Mouse (Mus musculus): ENCODE measurements around the gene Bicc1. TPM values are rescaled to one million over a fixed set of nuclear protein-coding genes. Genes with fewer than 3 reads are reported as not detected.
"Not testable (repeated sequence)": the region's sequence is repeated elsewhere in the genome, so short reads cannot be mapped to it uniquely, and the experiment has no call there.

Gene Bicc1
- total RNA-seq, 2 experiments from 2014 or later, result 4.4 to 5.2 TPM

DNA sequence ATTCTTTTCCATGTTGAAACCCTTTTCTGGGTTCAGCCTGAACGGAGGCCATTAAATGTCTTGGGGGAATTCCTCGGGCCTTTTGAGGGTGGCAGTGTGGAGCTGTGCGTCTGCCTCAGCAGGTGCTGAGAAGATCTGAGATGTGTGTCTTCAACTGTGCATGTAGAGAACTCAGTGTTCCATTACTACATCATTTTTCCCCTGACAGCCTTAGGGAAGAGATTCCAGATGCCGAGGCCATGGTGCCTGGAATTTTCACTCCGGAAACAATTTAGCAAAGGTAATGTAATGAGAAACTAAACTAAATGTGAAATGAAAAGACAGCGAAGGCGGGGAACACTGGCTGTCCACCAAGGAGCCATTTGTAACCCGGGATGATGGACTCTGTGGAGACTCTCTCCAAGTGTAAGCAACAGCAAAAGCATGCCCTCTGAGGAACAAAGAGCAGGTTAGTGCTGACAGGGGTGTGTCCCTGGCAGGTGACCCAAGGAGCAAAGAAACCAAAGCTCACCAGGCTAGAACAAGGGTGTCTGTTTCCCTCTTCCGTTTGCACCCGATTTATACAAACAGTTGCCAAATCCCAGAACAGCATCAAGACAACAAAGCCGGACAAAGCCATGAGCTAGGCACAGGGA lies 176.3 kb downstream of the Bicc1 start:
- H3K4me3 ChIP-seq, result no peak overlapping the region
- no peak for DNase-seq (ENCODE audit: low spot score in 2 of 2)
- no peak overlapping the region for H3K27ac ChIP-seq
- TF ChIP-seq CTCF (conservative IDR thresholded peaks at IDR 0.05), result no peak

DNA sequence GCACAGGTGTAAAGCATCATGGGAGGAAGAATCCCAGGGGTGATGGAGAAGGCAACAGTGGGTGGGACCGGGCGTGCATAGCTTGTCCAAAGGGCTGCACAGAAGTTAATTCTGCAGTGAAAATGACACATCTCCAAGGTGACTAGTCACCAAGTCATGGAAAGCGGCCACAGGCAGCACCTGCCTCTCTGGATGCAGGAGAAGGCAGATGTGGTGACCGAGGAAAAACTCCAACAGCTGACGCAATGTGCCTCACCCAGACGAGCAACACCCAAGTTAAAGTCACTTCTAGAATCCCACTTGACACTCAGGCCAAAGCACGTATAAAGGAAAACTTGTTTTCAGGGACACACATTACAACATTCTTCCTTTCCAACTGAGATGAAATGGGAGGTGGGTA lies 177.3 kb downstream of the Bicc1 start:
- no peak for DNase-seq (ENCODE audit: low spot score in 2 of 2)
- no peak for TF ChIP-seq CTCF (conservative IDR thresholded peaks at IDR 0.05)
- Histone ChIP-seq H3K27ac (no peak overlapping the region), H3K4me3 (no peak overlapping the region)

DNA sequence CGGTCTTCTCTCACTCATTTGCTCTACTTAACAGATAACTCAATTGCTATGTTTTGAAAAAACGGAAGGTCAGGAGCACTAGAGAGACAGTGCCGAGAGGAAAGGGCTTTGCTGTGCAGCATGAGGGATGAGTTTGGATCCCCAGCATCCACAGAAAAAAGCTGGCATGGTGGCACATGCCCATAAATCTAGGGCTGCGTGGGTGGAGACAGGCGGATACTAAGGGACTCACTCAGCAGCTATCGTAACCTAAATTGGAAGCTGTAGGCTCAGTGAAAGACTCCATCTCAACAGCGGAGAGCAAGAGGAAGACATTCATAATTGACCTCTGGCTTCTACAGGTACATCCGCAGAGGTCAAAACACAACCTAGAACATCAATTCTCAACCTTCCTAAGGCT lies 179.8 kb downstream of the Bicc1 start:
- TF ChIP-seq CTCF (conservative IDR thresholded peaks at IDR 0.05), result no peak
- Histone ChIP-seq H3K27ac (no peak overlapping the region), H3K4me3 (no peak overlapping the region)
- DNase-seq (ENCODE audit: low spot score in 2 of 2), result no peak

DNA sequence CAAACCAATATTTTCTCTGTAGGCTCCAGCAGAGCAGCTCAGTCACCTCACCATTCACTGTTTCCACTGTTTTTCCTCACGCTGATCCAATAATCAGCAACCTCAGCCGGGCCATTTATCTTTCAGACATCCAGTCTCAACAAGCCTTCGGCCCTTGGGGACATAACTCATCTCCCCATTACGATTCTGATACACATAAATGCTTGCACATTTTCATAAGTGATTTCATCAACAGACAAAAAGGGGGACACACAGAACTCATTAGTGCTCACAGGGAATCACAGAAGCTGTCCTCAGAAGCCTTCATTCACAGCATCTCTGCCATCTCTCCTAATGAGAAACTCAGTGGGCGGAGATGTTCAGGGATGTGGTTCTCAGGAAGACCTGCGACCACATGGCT lies 182.4 kb downstream of the Bicc1 start:
- TF ChIP-seq CTCF (conservative IDR thresholded peaks at IDR 0.05), result no peak
- Histone ChIP-seq H3K27ac (no peak overlapping the region), H3K4me3 (no peak overlapping the region)
- DNase-seq (ENCODE audit: low spot score in 2 of 2), result no peak

DNA sequence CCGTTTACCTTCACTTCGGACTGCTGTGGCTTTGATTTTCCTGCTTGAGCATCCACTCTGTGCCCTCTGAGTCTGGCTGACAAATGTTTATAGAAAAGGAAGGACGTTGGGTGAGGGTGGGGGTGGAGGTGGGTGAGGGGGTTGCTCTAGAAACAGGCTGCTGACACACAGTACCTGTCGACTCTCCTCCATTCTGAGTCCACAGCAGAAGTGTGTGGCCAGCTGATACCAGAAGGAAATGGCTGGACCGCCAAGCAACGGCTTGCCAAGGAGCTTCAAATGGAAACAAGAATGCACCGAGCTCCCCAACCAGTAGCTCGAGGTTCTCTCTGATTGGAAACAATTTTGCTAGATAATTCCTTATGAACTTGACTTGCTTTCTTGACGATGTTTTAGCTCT lies 182.9 kb downstream of the Bicc1 start:
- no peak for DNase-seq (ENCODE audit: low spot score in 2 of 2)
- Histone ChIP-seq H3K4me3 (no peak overlapping the region), H3K27ac (no peak overlapping the region)
- TF ChIP-seq CTCF (conservative IDR thresholded peaks at IDR 0.05), result no peak

DNA sequence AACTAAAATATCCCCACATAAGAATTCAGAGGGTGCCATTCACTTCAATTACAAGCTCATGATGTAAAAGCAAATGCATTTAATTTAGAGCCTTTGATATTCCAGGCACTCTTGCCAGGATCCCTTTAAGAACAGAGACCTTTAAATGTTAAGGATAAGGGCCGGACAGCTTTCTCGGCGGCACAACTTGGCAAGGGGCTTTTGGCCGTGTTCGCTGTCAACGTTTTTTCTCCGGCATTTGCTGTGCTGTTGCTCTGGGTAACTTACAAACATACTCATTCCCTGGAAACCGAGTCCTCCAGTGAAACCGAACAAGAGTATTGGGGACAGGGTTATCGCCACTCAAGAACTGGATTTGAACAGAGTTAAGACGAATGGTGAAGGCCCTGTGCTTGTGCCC lies 188.3 kb downstream of the Bicc1 start:
- no peak overlapping the region for H3K4me3 ChIP-seq
- 0 out of 2 replicates have a peak overlapping the region, but pooled peaks have one; percentile 7 for H3K27ac ChIP-seq
- no peak for DNase-seq (ENCODE audit: low spot score in 2 of 2)
- no peak for TF ChIP-seq CTCF (conservative IDR thresholded peaks at IDR 0.05)

DNA sequence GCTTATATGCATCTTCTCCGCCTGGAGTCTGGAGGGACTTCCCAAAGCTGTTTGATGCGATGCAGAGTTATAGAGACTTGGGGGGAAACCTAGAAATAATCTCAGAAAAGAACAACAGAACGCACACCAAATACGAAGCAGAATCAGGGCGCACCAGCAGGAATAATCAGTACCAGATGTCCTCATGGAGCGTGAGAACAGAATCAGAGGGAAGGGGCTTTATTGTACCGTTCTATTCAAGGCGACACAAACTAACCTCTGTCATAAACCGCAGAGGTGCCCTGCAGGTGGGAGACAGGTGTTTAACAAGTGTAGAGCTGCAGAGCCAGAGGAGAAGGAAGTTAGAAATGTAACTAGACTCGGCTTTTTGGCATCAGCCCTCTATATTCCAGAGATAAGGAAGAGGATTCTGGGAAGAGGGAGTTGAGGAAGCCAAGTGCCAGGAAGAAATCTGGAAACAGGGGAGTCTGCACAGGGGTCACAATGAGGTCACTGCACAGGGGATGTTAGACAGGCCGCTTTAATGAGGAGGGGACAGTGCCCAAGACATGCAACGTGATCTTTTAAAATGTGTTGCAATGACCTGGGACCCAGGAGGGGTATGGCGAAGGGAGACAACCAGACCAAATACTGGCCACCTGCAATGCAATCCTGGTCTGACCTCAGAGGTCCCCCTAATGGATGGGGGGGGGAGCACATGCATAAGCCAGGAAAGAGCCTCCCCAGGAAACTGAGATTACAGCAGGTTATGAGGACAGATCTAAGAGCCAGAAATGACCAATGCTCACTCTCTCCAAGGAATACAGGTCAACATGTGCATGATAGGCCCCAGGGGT lies 190.4 kb downstream of the Bicc1 start:
- DNase-seq (ENCODE audit: low spot score in 2 of 2), result no peak
- Histone ChIP-seq H3K4me3 (no peak overlapping the region), H3K27ac (peak overlapping the region; percentile 48; the same call in 1 of the 2 replicates)
- 0 out of 2 replicates have a peak, but pooled peaks have one; percentile 5 for TF ChIP-seq CTCF (conservative IDR thresholded peaks at IDR 0.05)

DNA sequence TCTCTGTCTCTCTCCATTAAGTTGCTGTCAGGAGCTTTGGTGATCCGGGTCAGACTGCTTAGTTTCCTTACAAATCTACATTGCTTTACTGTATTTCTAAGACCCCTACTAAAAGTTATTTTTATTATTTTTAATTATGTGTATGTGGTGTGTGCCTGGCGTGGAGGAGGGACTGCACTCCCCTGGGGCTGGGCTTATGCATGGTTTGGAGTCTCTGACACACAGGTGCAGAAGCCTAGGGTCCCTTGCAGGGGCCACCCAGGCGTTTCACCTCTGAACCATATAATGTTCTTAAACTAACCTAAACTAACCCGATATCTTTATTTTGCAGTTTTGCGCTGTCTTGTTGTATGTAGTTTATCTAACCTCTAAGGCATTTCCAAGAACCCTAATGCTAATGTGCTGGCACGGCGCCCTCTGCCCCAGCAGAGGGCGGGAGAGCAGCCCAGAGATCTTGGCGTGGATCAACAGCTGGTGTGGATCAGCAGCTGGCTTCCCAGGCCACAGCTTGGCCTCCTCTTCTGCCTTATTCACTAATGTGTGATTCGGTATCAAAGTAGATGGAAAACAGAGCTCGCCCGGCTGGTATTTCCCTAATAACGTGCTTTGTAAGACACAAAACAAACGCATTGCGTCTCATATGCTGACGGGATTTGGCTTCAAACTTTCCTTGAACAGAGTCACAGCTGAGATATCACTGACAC lies 192.7 kb downstream of the Bicc1 start:
- 0 out of 2 replicates have a peak, but pooled peaks have one; percentile 10 for TF ChIP-seq CTCF (conservative IDR thresholded peaks at IDR 0.05)
- no peak for DNase-seq (ENCODE audit: low spot score in 2 of 2)
- Histone ChIP-seq H3K27ac (no peak overlapping the region), H3K4me3 (no peak overlapping the region)

DNA sequence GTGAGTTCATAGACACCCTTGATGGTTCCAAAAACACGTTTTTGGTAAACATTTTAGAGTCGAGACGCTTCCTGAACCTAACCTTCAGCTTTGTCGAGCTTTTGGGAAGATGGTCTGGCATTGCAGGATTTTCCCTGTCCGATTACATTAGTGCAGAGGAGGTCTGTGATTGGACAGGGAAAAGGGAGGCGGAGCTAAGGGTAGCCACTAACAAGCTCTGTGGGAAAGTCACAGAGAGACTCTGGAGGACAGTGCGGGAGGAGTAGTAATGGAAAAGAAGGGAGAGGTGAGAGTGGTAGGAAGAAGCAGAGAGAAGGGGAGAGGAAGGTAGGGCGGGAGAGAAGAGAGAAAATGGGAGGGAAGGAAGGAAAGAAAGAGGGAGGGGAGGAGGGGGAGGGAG lies 194.8 kb downstream of the Bicc1 start:
- Histone ChIP-seq H3K4me3 (no peak overlapping the region), H3K27ac (no peak overlapping the region)
- no peak for DNase-seq (ENCODE audit: low spot score in 2 of 2)
- no peak for TF ChIP-seq CTCF (conservative IDR thresholded peaks at IDR 0.05)

DNA sequence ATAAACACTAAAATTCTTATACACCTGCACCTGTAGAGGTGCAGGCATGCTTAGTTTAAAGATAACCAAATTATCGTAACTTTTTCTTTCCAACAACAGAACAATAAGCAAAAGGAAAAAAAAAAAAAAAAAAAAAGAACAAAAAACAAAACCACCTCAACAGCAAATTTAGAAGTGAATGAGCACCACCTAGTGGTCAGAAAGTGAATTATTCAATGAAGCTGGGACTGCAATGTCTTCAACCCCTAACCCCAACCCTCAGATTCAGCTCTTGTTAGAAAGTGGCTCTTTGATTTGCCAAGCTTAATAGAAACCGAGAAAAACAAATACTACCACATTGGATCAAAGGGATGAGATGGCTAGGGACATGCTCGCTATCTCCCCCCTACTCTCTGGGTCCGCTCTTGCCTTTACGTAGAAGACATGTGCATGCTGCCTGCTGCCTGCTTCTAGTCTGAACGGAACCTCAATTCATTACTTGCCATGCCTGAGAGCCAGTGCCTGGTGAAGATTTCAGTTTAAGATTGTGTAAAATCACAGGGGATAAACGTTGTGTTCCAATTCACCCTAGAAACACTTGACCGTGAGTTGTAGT lies 195.8 kb downstream of the Bicc1 start:
- Histone ChIP-seq H3K27ac (no peak overlapping the region), H3K4me3 (no peak overlapping the region)
- TF ChIP-seq CTCF (conservative IDR thresholded peaks at IDR 0.05), result peak; percentile 92
- peak; percentile 46 to 69 for DNase-seq (ENCODE audit: low spot score in 2 of 2)

DNA sequence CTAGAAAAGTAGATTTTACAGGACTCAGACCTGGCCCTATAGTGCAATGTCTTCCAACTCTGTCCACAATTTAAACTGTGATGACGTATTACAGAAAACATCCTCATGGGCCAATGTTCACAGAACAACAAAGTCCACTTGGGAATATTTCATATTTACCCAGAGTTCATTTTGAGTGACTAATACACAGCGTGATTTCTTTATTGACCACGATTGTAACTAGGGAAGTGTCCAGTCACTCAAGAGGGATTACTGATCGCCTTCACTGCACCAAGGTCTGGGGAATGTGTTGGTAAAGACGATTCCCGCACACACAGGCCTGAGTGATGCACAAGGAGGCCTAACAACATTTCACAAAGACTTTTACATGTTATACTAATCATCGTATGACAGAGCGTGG lies 197.9 kb downstream of the Bicc1 start:
- TF ChIP-seq CTCF (conservative IDR thresholded peaks at IDR 0.05), result no peak
- DNase-seq (ENCODE audit: low spot score in 2 of 2), result no peak
- no peak overlapping the region for H3K27ac ChIP-seq
- H3K4me3 ChIP-seq, result no peak overlapping the region

DNA sequence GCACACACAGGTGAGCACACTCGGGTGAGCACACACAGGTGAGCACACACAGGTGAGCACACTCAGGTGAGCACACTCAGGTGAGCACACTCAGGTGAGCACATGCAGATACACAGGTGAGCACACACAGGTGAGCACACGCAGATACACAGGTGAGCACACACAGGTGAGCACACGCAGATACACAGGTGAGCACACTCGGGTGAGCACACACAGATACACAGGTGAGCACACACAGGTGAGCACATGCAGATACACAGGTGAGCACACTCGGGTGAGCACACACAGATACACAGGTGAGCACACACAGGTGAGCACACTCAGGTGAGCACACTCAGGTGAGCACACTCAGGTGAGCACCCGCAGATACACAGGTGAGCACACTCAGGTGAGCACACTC lies 199.1 kb downstream of the Bicc1 start:
- not testable (repeated sequence) for H3K27ac ChIP-seq; H3K4me3 ChIP-seq; DNase-seq (ENCODE audit: low spot score in 2 of 2)

DNA sequence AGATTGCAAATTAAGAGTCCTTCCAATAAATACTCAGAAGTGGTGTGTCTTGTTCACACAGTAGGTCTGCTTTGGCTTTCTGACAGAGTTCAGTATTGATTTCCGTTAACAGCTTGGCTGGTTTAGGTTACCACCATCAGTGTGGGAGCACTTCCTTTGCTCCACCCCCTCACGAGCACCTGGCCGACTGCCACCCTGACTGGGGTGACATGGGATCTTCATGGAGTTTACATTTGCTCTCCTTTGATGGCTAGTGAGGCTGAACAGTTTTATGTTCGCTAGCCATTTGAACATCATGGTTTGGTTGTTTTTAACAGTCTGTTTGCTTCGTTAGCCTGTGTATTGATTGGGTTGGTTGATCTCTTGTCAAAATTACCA lies 206.7 kb downstream of the Bicc1 start:
- no peak for TF ChIP-seq CTCF (conservative IDR thresholded peaks at IDR 0.05)
- DNase-seq (ENCODE audit: low spot score in 2 of 2), result peak in 1 of 2 experiments; percentile 24
- Histone ChIP-seq H3K27ac (no peak overlapping the region; the same call in 1 of the 2 replicates), H3K4me3 (no peak overlapping the region)
